ENCODE assay signal across 8 mouse cellular contexts in the genomic region with DNA sequence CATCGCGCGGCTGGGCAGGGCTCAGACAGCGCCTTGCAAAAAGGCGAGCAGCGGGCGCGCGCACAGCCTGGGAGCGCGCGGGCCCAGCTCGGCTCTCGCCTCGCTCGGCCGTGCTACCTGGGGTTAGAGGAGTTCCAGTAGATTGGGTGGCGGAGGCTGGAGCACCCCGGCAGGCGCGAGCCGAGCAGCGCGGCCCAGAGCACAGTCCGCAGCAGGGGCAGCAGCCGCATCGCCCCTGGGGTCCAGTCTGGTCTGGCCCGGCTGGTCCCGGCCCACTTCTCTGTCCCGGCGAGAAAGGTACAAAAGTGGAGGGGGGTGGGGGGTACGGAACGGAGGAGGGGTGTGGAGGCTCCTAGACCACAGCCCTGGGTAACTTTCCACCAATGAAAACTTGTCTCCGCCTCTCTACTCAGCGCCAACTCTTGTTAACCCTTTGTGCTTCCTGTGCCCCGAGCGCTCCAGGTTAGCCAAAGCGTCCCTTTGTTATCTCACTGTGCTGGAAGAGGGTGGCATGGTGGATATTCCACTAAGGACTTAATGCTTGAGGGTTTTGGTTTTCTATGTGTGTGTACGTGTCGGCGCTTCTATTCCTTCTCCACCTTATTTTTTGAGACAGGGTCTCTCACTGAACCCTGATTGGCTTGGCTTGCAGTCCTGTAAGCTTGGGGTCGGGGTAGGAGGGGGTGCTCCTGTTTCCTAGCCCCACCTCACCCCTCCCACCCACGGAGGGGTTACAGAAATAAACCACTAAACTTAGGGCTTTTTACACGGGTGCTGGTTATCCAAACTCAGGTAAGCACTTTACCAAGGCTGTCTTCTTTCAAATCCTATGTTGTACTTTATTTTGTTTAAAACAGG. TPM values are rescaled to one million over a fixed set of nuclear protein-coding genes. Genes with fewer than 3 reads are reported as not detected.
DNase-seq lines count a peak whose midpoint lies in the region; ATAC-seq and TF ChIP-seq lines count a peak whose summit lies in the region.

TSS of gene Efna4 (minus strand) at position 308 of the 858 bp plus-strand sequence.

- H3K36me3 ChIP-seq in heart, postnatal 0 days (replicated peaks; ENCODE audit: control insufficient read depth, insufficient read depth, low read length) = peaks cover 15% of the 10 kb centered on the region; the same call in 1 of the 2 replicates

- H3K4me2 ChIP-seq in heart, postnatal 0 days (ENCODE audit: low read depth, low read length) = peak within 1 kb of the TSS; percentile 95

- no peaks in the 10 kb centered on the region for H3K9me3 ChIP-seq in heart, postnatal 0 days (replicated peaks; ENCODE audit: control insufficient read depth, low read length)

- peak within 1 kb of the TSS; percentile 84 for H3K4me3 ChIP-seq in heart, postnatal 0 days (ENCODE audit: low read depth, low read length)

- H3K27me3 ChIP-seq in heart, postnatal 0 days (ENCODE audit: control insufficient read depth, insufficient read depth, low read length) = peaks cover 7% of the 10 kb centered on the region

- WGBS in heart, postnatal 0 days = 1% methylated on average over 38 of the region's 44 CpGs

- peaks cover 5% of the 10 kb centered on the region for H3K4me1 ChIP-seq in heart, postnatal 0 days (ENCODE audit: control insufficient read depth, insufficient read depth)

- peak within 1 kb of the TSS; percentile 65 for H3K27ac ChIP-seq in heart, postnatal 0 days (ENCODE audit: low read depth)

- peak within 1 kb of the TSS; percentile 83 for H3K9ac ChIP-seq in heart, postnatal 0 days (replicated peaks; ENCODE audit: low read depth, low read length)

- no peak for TF ChIP-seq CTCF in heart, postnatal 0 days (IDR thresholded peaks at IDR 0.05; ENCODE audit: low read depth)

- TF ChIP-seq EP300 in heart, postnatal 0 days (IDR thresholded peaks at IDR 0.05; ENCODE audit: low read depth) = no peak

- peak; percentile 42 for ATAC-seq in common myeloid progenitor, adult 5-6 weeks (replicated peaks; ENCODE audit: low read depth, poor library complexity, severe bottlenecking)
- ATAC-seq in heart, postnatal 0 days (ENCODE audit: insufficient read depth, low read depth) = peak; percentile 74

- peak; percentile 61 for DNase-seq in urinary bladder, postnatal 14 days (ENCODE audit: low spot score)
- no peak for DNase-seq in urinary bladder, adult 2 months (ENCODE audit: low spot score)
- peak; percentile 70 for DNase-seq in heart, postnatal 0 days (ENCODE audit: low spot score)
- peak; percentile 77 for DNase-seq in kidney, postnatal 14 days
- DNase-seq in mesoderm, embryonic 11.5 days (ENCODE audit: low read depth, low spot score) = peak; percentile 88
- DNase-seq in thymus, postnatal 0 days (ENCODE audit: low spot score) = peak; percentile 78
- no peak for DNase-seq in ovary, postnatal 10 days (ENCODE audit: low spot score)

RNA-seq across cellular contexts. Expression of gene Efna4, which starts in this region (rescaled TPM):
- polyA plus RNA-seq in urinary bladder, adult 2 months (2012; rRNA removed) = 3.4 and 3.7 TPM in 2 replicates
- total RNA-seq in common myeloid progenitor, adult 5-6 weeks (2017) = 1.7 and 3.8 TPM in 2 replicates
- total RNA-seq in heart, postnatal 0 days (2014; rRNA removed; ENCODE audit: low replicate concordance) = 2.7 and 7.2 TPM in 2 replicates
- polyA plus RNA-seq in heart, postnatal 0 days (2015; fragmentation: Nextera tagmentation; extraction: Ambion mirVana) = 2.6 and 3.5 TPM in 2 replicates
- 5.3 and 6.0 TPM in 2 replicates for polyA plus RNA-seq in thymus, postnatal 0 days (2015; fragmentation: Nextera tagmentation; extraction: Ambion mirVana)

Comparison
In these comparisons a context has a peak if more than half of its experiments do, and no peak if none do; other contexts are left out.
1. DNase-seq: peak in urinary bladder, postnatal 14 days (single experiment), heart, postnatal 0 days (single experiment), kidney, postnatal 14 days (single experiment), mesoderm, embryonic 11.5 days (single experiment) and thymus, postnatal 0 days (single experiment); none in urinary bladder, adult 2 months (single experiment) and ovary, postnatal 10 days (single experiment).